Mouse (Mus musculus) E14TG2a.4 (cell line): ENCODE measurements around the gene Galnt10.

Experiments used
- H3K27me3 ChIP-seq: 2 replicates; pipeline ENCODE4 v1.6.1; 2014; ENCODE audit warnings: low read length, control low read depth; ENCODE audit not compliant: insufficient read depth
- H3K36me3 ChIP-seq: 2 replicates; pipeline ENCODE4 v1.6.1; 2014; ENCODE audit warnings: low read length, control low read depth; ENCODE audit not compliant: insufficient read depth
- H3K4me1 ChIP-seq: replicated peaks from 2 replicates; pipeline ENCODE4 v1.6.1; 2014; ENCODE audit warnings: low read depth, low read length, control low read depth
- H3K4me3 ChIP-seq: replicated peaks from 2 replicates; pipeline ENCODE4 v1.5.1; 2014; ENCODE audit warnings: mild to moderate bottlenecking, low read length
- H3K9me3 ChIP-seq: 2 replicates; pipeline ENCODE4 v1.6.1; 2014; ENCODE audit warnings: low read length, control low read depth
- CTCF ChIP-seq: conservative IDR thresholded peaks from 2 replicates; pipeline ENCODE4 v1.5.1; 2014; ENCODE audit warnings: low read length
- NANOG ChIP-seq: IDR thresholded peaks from 2 replicates; pipeline ENCODE4 v1.6.1; 2014; ENCODE audit warnings: borderline replicate concordance, low read length, mixed read lengths
- POU5F1 ChIP-seq: IDR thresholded peaks from 2 replicates; pipeline ENCODE4 v1.6.1; 2014; ENCODE audit warnings: low read length, borderline replicate concordance

The Galnt10 gene

DNA sequence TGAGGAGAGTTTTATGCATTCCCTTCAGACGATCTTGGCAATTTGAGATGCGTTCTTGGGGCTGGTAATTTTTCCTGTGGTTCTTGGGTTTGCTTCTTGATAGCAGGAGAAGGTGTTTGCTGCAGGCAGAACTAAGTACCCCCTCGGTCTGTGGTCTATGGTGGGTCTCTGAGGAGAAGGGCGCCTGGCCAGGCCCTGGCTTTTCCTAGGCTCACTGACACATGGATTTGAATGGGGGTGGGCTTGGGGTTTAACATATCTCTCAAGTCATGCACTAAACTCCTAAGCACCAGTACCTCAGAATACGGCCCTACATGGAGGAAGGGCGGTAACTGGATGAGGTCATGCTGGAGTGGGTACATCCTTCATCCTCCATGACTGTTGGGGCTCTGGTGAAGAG lies 13.5 kb downstream of the Galnt10 start:
- no peak for TF ChIP-seq NANOG
- no peak for TF ChIP-seq POU5F1
- TF ChIP-seq CTCF, result no peak
- H3K27me3 ChIP-seq, result no peaks in the 10 kb centered on the region
- H3K4me3 ChIP-seq, result no peak overlapping the region
- 0 out of 2 replicates have a peak, but pooled peaks cover 4% of the 10 kb centered on the region for H3K9me3 ChIP-seq
- peaks cover 84% of the 10 kb centered on the region for H3K4me1 ChIP-seq
- no peaks in the 10 kb centered on the region for H3K36me3 ChIP-seq

GRCm38 (mm10) chr11:57660156-57660555 lies 14.9 kb downstream of the Galnt10 start:
- TF ChIP-seq POU5F1, result no peak
- TF ChIP-seq NANOG, result no peak
- no peak for TF ChIP-seq CTCF
- Histone ChIP-seq H3K4me1 (peaks cover 81% of the 10 kb centered on the region), H3K36me3 (no peaks in the 10 kb centered on the region), H3K27me3 (no peaks in the 10 kb centered on the region), H3K4me3 (no peak overlapping the region), H3K9me3 (0 out of 2 replicates have a peak, but pooled peaks cover 4% of the 10 kb centered on the region)

GRCm38 (mm10) chr11:57660814-57661213 lies 15.6 kb downstream of the Galnt10 start:
- Histone ChIP-seq H3K27me3 (no peaks in the 10 kb centered on the region), H3K36me3 (no peaks in the 10 kb centered on the region), H3K9me3 (0 out of 2 replicates have a peak, but pooled peaks cover 4% of the 10 kb centered on the region), H3K4me1 (peaks cover 77% of the 10 kb centered on the region), H3K4me3 (no peak overlapping the region)
- TF ChIP-seq CTCF, result no peak
- no peak for TF ChIP-seq NANOG
- TF ChIP-seq POU5F1, result no peak

GRCm38 (mm10) chr11:57661492-57662229 lies 16.4 kb downstream of the Galnt10 start:
- H3K4me3 ChIP-seq, result no peak overlapping the region

GRCm38 (mm10) chr11:57662231-57662630 lies 17.0 kb downstream of the Galnt10 start:
- 0 out of 2 replicates have a peak, but pooled peaks cover 4% of the 10 kb centered on the region for H3K9me3 ChIP-seq
- H3K27me3 ChIP-seq, result no peaks in the 10 kb centered on the region
- no peak overlapping the region for H3K4me3 ChIP-seq
- no peaks in the 10 kb centered on the region for H3K36me3 ChIP-seq
- peaks cover 63% of the 10 kb centered on the region for H3K4me1 ChIP-seq
- TF ChIP-seq NANOG (no peak), CTCF (no peak), POU5F1 (no peak)

More at GRCm38 (mm10) chr11:57661492-57662229, 16.4 kb downstream of the Galnt10 start:
- Histone ChIP-seq H3K27me3 (no peaks in the 10 kb centered on the region), H3K36me3 (no peaks in the 10 kb centered on the region), H3K4me1 (peaks cover 68% of the 10 kb centered on the region), H3K9me3 (0 out of 2 replicates have a peak, but pooled peaks cover 4% of the 10 kb centered on the region)
- TF ChIP-seq NANOG (no peak), POU5F1 (no peak), CTCF (no peak)

DNA sequence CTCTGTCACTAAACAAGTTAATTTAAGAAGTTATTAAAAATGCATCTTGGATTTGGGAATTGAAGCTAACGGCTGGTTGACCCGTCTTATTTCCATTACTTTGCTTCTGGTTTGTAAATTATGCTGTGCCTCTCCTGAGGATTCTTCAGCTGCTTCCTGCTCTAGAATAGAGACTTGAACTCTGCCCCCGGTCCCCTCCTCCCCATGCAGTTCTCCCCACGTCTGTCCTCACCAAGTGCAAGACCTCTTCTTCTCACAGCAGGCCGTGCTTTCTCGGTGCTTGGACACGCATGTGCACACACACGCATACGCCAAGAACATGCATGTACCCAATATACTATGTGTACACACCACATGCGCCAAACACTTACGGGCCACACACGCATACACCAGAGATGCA lies 18.0 kb downstream of the Galnt10 start:
- no peak overlapping the region for H3K4me3 ChIP-seq
- peaks cover 56% of the 10 kb centered on the region for H3K4me1 ChIP-seq
- H3K27me3 ChIP-seq, result no peaks in the 10 kb centered on the region
- no peaks in the 10 kb centered on the region for H3K36me3 ChIP-seq
- H3K9me3 ChIP-seq, result 0 out of 2 replicates have a peak, but pooled peaks cover 4% of the 10 kb centered on the region
- TF ChIP-seq POU5F1 (no peak), NANOG (no peak), CTCF (no peak)

GRCm38 (mm10) chr11:57664741-57665140 lies 19.5 kb downstream of the Galnt10 start:
- no peak for TF ChIP-seq POU5F1
- TF ChIP-seq CTCF, result no peak
- TF ChIP-seq NANOG, result no peak

DNA sequence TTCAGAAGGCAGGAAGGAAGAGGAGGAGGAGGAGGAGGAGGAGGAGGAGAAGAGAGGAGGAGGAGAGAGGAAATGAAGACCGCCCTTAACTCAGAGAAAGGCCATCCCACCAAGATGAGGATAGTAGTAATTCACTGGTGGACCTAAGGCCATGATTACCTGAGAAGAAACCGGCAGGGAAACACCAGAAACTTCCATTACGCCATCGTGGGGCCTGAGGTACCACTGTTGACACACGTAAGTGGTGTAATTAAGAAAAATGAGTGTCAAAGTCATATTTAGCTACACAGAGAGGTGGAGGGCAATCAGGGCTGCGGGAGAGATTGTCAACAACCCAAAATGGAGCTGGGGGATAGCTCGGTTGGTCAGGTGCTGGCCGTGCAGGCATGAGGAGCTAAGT lies 23.0 kb downstream of the Galnt10 start:
- H3K36me3 ChIP-seq, result no peaks in the 10 kb centered on the region
- H3K4me1 ChIP-seq, result peaks cover 43% of the 10 kb centered on the region
- H3K9me3 ChIP-seq, result no peaks in the 10 kb centered on the region
- no peaks in the 10 kb centered on the region for H3K27me3 ChIP-seq
- TF ChIP-seq CTCF (no peak), NANOG (no peak), POU5F1 (no peak)
- no peak overlapping the region for H3K4me3 ChIP-seq

More at GRCm38 (mm10) chr11:57664741-57665140, 19.5 kb downstream of the Galnt10 start:
- peaks cover 44% of the 10 kb centered on the region for H3K4me1 ChIP-seq
- no peaks in the 10 kb centered on the region for H3K36me3 ChIP-seq
- H3K4me3 ChIP-seq, result no peak overlapping the region
- H3K27me3 ChIP-seq, result no peaks in the 10 kb centered on the region
- 0 out of 2 replicates have a peak, but pooled peaks cover 4% of the 10 kb centered on the region for H3K9me3 ChIP-seq
